Mouse (Mus musculus): ENCODE results near the gene Grik5.

DNA sequence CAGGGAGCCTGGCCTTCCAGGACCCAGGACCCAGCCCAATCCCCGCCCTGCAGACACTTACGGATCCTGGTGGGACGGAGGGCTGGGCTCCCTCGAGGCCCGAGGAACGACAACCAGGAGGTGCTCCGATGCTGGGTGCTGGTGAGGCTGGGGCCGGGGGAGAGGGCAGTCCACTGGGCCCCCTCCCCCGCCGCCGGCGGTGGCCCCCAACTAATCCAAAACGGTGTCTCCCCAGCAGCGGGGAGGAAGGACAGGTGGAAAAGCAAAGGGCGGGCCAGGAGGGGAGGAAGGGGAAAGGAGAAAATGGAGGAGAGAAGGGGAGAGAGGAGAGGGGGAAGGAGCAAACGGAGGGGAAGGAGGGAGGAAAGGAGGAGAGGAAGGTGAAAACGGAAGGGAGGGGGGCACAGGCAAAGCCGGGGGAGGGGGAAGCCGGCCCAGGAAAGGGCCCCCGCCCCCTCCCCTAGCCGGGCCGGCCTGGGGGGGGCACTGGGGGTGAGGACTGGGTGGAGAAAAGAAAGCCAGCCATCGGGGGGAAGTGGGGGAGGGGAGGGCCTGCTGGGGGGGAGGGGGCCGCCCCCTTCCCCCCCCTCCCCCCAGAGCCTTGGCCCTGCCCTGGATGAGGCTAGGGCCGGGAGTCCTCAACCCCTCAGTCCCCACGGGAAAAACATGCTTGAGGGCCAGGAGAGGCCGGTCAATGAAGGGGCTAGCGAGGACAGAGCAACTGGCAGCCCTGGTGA, at the start of gene Grik5, which contains the start of gene Zfp574:
- TF ChIP-seq CTCF (IDR thresholded peaks at IDR 0.05; ENCODE audit: low read depth) (no peak), EP300 (optimal IDR thresholded peaks at IDR 0.05) (no peak)
